In genomic region chr12:31967536-31967935, GRCm38 (mm10) we compare ENCODE assay signal across 9 mouse cellular contexts. TPM values are rescaled to one million over a fixed set of nuclear protein-coding genes. Genes with fewer than 3 reads are reported as not detected.
DNase-seq lines count a peak whose midpoint lies in the region; ATAC-seq and TF ChIP-seq lines count a peak whose summit lies in the region.
"Had no signal": no experiment of that assay in that cellular context is flagged by ENCODE, and none has a peak within 500 bp of the region (broad histone marks: within the 10 kb centered on the region; RNA-seq: fewer than 3 reads in every experiment).

No protein-coding gene starts in this region.

- no peak overlapping the region for H3K9ac ChIP-seq in ES-E14 (ENCODE audit: insufficient read depth, low read depth, low read length, poor library complexity, severe bottlenecking)
- no peak overlapping the region for H3K9ac ChIP-seq in hindbrain, embryonic 12.5 days
- H3K9ac ChIP-seq in liver, embryonic 16.5 days (ENCODE audit: low read depth, low read length) = no peak overlapping the region
- H3K9ac ChIP-seq: lung, embryonic 15.5 days had no signal

- ATAC-seq in common myeloid progenitor, adult 5-6 weeks (replicated peaks; ENCODE audit: low read depth, poor library complexity, severe bottlenecking) = peak; percentile 93
- ATAC-seq in hindbrain, embryonic 12.5 days (ENCODE audit: low FRiP score) = peak; percentile 29; the same call in 1 of the 2 replicates
- no peak for ATAC-seq in liver, embryonic 16.5 days (ENCODE audit: low read depth)

- in situ Hi-C loops in ES-E14 (cut with MboI; ENCODE audit: low sequenced_read_pairs in 2 of 2, unreplicated experiment in 2 of 2) = loop anchor here (5.0 to 10.0 kb wide), 3 partner anchors 180 to 280 kb away; no protein-coding TSS in a partner anchor

- no peaks in the 10 kb centered on the region for H3K27me3 ChIP-seq in hindbrain, embryonic 12.5 days
- no peaks in the 10 kb centered on the region for H3K27me3 ChIP-seq in liver, embryonic 16.5 days (ENCODE audit: control insufficient read depth, insufficient read depth, low read depth, low read length)
- H3K27me3 ChIP-seq: lung, embryonic 15.5 days had no signal

- no peak overlapping the region for H3K4me2 ChIP-seq in hindbrain, embryonic 12.5 days (replicated peaks)
- no peak overlapping the region for H3K4me2 ChIP-seq in liver, embryonic 16.5 days (ENCODE audit: low read depth, low read length)
- H3K4me2 ChIP-seq: lung, embryonic 15.5 days had no signal

- DNase-seq in layer of hippocampus, adult 11-12 months (ENCODE audit: low spot score) = peak; percentile 63
- DNase-seq in layer of hippocampus, adult 9-11 months = no peak
- peak; percentile 53 for DNase-seq in ES-E14 (ENCODE audit: low read depth, low spot score)
- DNase-seq in retina, adult 2 months (ENCODE audit: low read depth, low spot score) = peak; percentile 45
- DNase-seq in right cerebral cortex, postnatal 36 days (ENCODE audit: low spot score in 2 of 2) = no peak

- no peaks in the 10 kb centered on the region for H3K36me3 ChIP-seq in ES-E14 (ENCODE audit: control insufficient read depth, insufficient read depth, low read length, poor library complexity, severe bottlenecking)
- peaks cover 6% of the 10 kb centered on the region; the same call in 1 of the 2 replicates for H3K36me3 ChIP-seq in hindbrain, embryonic 12.5 days
- peaks cover 32% of the 10 kb centered on the region for H3K36me3 ChIP-seq in liver, embryonic 16.5 days (ENCODE audit: control insufficient read depth, insufficient read depth)
- H3K36me3 ChIP-seq: lung, embryonic 15.5 days had no signal

- 7% methylated on average over 2 of the region's 2 CpGs for WGBS in hindbrain, embryonic 12.5 days
- WGBS in liver, embryonic 16.5 days (ENCODE audit: insufficient replicate concordance) = 3% methylated on average over 2 of the region's 2 CpGs

- H3K9me3 ChIP-seq in ES-E14 (ENCODE audit: control insufficient read depth, insufficient read depth, low read depth, low read length) = no peaks in the 10 kb centered on the region
- no peaks in the 10 kb centered on the region for H3K9me3 ChIP-seq in hindbrain, embryonic 12.5 days (replicated peaks)
- no peaks in the 10 kb centered on the region for H3K9me3 ChIP-seq in liver, embryonic 16.5 days (replicated peaks; ENCODE audit: control insufficient read depth, low read length)
- H3K9me3 ChIP-seq: lung, embryonic 15.5 days had no signal

- no peak overlapping the region for H3K27ac ChIP-seq in ES-E14 (ENCODE audit: insufficient read depth, low read depth, low read length, poor library complexity, severe bottlenecking)
- H3K27ac ChIP-seq in hindbrain, embryonic 12.5 days = no peak overlapping the region
- H3K27ac ChIP-seq in liver, embryonic 16.5 days (ENCODE audit: low read length) = peak overlapping the region; percentile 94
- H3K27ac ChIP-seq: lung, embryonic 15.5 days had no signal

- 0 out of 4 replicates have a peak, but pooled peaks cover 0 to 2% of the 10 kb centered on the region in 2 experiments for H3K4me1 ChIP-seq in ES-E14 (ENCODE audit: control insufficient read depth in 2 of 2, insufficient read depth in 2 of 2, low read length in 2 of 2, poor library complexity in 1 of 2)
- no peaks in the 10 kb centered on the region for H3K4me1 ChIP-seq in hindbrain, embryonic 12.5 days
- peaks cover 25% of the 10 kb centered on the region for H3K4me1 ChIP-seq in liver, embryonic 16.5 days (ENCODE audit: control insufficient read depth, low read depth, low read length)
- H3K4me1 ChIP-seq: lung, embryonic 15.5 days had no signal

- H3K4me3 ChIP-seq in ES-E14 (ENCODE audit: insufficient read depth in 1 of 2, low read depth in 1 of 2, low read length in 2 of 2, poor library complexity in 1 of 2, severe bottlenecking in 1 of 2) = no peak overlapping the region
- H3K4me3 ChIP-seq in hindbrain, embryonic 12.5 days = no peak overlapping the region
- no peak overlapping the region for H3K4me3 ChIP-seq in liver, embryonic 16.5 days (ENCODE audit: low read depth, low read length)
- H3K4me3 ChIP-seq: lung, embryonic 15.5 days had no signal

TF ChIP-seq in ES-E14, 5 proteins besides CTCF, POLR2A, EP300 and RAD21:
- TF ChIP-seq MAFK (IDR thresholded peaks at IDR 0.05; ENCODE audit: insufficient read depth, low read depth, low read length) = no peak
- no peak for TF ChIP-seq HCFC1 (IDR thresholded peaks at IDR 0.05; ENCODE audit: borderline replicate concordance, insufficient read depth, low read length)
- TF ChIP-seq ZNF384 (IDR thresholded peaks at IDR 0.05; ENCODE audit: low read depth, low read length) = peak; percentile 81
- TF ChIP-seq ZC3H11A (IDR thresholded peaks at IDR 0.05; ENCODE audit: borderline replicate concordance, low read depth, low read length) = peak; percentile 99
- no peak for TF ChIP-seq CHD2 (IDR thresholded peaks at IDR 0.05; ENCODE audit: low read depth, low read length)

RNA-seq across cellular contexts. Expression of gene Hbp1, which starts 17.2 kb away (rescaled TPM):
- 43.3 and 54.9 TPM in 2 replicates for total RNA-seq in ES-E14 (2012; rRNA removed)
- total RNA-seq in common myeloid progenitor, adult 5-6 weeks (2017) = 62.6 and 89.9 TPM in 2 replicates
- polyA plus RNA-seq in hindbrain, embryonic 12.5 days (2016; fragmentation: Nextera tagmentation; extraction: Ambion mirVana) = 94.7 and 95.6 TPM in 2 replicates
- 51.5 and 58.8 TPM in 2 replicates for polyA plus RNA-seq in liver, embryonic 16.5 days (2015; fragmentation: Nextera tagmentation; extraction: Ambion mirVana)

Comparison
In these comparisons a context has a peak if more than half of its experiments do, and no peak if none do; other contexts are left out.
1. DNase-seq: peak in layer of hippocampus, adult 11-12 months (single experiment), ES-E14 (single experiment) and retina, adult 2 months (single experiment); none in layer of hippocampus, adult 9-11 months (single experiment) and right cerebral cortex, postnatal 36 days (0 of 2).